Mouse (Mus musculus) megakaryocyte, embryonic 14.5 days (primary cell): Measurements from ENCODE around the gene Susd4.

Experiments
- FLI1 ChIP-seq: IDR thresholded peaks from 2 replicates; pipeline ENCODE4 v1.6.1; 2012; ENCODE audit warnings: low read length, inconsistent platforms, mixed read lengths
- GATA1 ChIP-seq: IDR thresholded peaks from 3 replicates; pipeline ENCODE4 v1.6.1; 2012; ENCODE audit warnings: mixed read lengths, low read length, inconsistent platforms, borderline replicate concordance

DNA sequence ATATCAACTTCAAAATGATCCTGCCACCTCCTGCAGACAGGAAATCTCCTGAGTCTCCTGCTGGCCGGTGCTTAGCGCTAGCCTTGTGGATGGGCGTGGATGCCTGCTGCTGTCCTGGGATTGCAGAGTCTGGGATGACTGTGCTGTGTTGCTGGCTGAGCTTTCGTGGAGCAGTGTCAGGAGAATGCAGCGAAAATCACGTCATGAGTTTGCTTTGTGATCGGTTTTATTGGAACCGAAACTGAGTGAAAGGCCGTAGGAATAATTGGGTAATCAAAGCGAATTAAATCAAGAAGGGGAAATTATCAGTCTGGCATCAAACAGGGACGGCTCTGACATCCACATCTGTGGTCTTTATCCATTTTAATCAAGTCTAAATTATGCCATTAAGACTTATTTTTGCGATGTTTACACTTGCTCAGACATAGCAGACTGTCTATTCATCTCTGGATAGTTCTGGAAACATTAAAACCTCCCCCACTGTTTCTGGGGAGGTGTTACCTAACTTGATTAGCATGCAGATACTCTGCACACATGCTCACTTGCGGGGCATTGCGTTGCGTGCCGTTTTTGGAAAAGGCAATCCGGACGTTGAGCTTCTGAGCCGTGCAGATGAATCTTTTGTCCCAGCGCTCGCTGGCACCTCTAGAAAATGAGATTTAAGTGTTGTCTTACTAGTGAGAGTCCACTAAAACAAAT is 60.2 kb downstream of the Susd4 start:
- TF ChIP-seq GATA1 (no peak), FLI1 (no peak)
